Mouse (Mus musculus): ENCODE measurements around the gene Trabd2b. TPM values are rescaled to one million over a fixed set of nuclear protein-coding genes. Genes with fewer than 3 reads are reported as not detected.

Trabd2b gene
- polyA plus RNA-seq, 1 experiment from 2014 or later = 1.3 TPM

DNA sequence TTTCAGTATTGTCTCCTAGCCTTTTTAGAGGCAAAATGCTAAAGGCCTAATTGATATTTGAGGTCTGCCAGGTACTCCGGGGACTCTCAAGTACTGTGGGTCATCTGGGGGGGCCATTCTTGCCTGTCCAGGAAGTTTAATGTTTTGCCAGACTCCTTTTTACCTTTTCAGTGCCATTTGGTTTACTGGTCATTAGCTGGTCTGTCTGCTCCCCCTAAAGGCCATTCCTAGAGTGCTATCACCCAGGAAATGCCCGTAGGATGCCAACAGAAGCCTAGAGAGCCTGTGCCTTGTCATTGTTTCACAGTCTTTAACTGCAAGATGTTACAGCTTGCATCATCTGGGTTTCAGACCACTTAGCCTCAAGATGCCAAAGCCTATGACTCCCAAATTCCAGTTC is 35.7 kb downstream of the Trabd2b start:
- Histone ChIP-seq H3K4me1 (replicated peaks; ENCODE audit: control insufficient read depth, insufficient read depth, low read length) (no peaks in the 10 kb centered on the region), H3K36me3 (ENCODE audit: control insufficient read depth, insufficient read depth, low read length) (no peaks in the 10 kb centered on the region), H3K9me3 (ENCODE audit: control insufficient read depth, low read length) (no peaks in the 10 kb centered on the region), H3K4me3 (ENCODE audit: low read depth, low read length) (no peak overlapping the region), H3K27me3 (replicated peaks; ENCODE audit: control insufficient read depth, insufficient read depth, low read length) (no peaks in the 10 kb centered on the region), H3K4me2 (no peak overlapping the region), H3K9ac (ENCODE audit: low read depth, low read length) (no peak overlapping the region), H3K27ac (ENCODE audit: low read depth, low read length) (no peak overlapping the region)
- ATAC-seq (replicated peaks; ENCODE audit: low FRiP score) (no peak), DNase-seq (ENCODE audit: low spot score) (no peak)
- 54% methylated on average over 2 of the region's 2 CpGs for WGBS

DNA sequence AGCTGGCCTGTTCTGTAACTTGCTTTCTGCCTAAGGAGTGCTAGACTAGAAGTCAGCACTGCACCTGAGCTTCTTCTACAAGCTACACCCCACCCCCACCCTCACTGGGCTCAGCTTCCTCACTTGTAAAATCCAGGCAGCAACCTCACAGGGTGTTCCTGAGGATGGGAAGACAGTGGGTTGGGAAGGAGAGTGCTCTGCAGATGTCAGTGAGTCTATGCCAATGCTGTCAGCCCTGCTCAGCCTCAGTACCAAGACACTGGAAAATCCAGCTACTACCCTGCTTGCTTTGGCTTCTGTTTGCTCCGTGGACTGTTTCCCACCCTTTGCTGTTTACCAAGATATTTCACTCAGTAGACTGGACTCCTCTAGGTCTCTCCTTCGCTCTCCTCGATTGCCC is 36.1 kb downstream of the Trabd2b start:
- H3K9me3 ChIP-seq (ENCODE audit: control insufficient read depth, low read length) = no peaks in the 10 kb centered on the region
- no peaks in the 10 kb centered on the region for H3K4me1 ChIP-seq (replicated peaks; ENCODE audit: control insufficient read depth, insufficient read depth, low read length)
- H3K9ac ChIP-seq (ENCODE audit: low read depth, low read length) = no peak overlapping the region
- no peak overlapping the region for H3K27ac ChIP-seq (ENCODE audit: low read depth, low read length)
- DNase-seq (ENCODE audit: low spot score) (no peak), ATAC-seq (replicated peaks; ENCODE audit: low FRiP score) (no peak)
- no peaks in the 10 kb centered on the region for H3K36me3 ChIP-seq (ENCODE audit: control insufficient read depth, insufficient read depth, low read length)
- H3K4me3 ChIP-seq (ENCODE audit: low read depth, low read length) = no peak overlapping the region
- H3K4me2 ChIP-seq = no peak overlapping the region
- WGBS = 75% methylated on average over 3 of the region's 3 CpGs
- no peaks in the 10 kb centered on the region for H3K27me3 ChIP-seq (replicated peaks; ENCODE audit: control insufficient read depth, insufficient read depth, low read length)

DNA sequence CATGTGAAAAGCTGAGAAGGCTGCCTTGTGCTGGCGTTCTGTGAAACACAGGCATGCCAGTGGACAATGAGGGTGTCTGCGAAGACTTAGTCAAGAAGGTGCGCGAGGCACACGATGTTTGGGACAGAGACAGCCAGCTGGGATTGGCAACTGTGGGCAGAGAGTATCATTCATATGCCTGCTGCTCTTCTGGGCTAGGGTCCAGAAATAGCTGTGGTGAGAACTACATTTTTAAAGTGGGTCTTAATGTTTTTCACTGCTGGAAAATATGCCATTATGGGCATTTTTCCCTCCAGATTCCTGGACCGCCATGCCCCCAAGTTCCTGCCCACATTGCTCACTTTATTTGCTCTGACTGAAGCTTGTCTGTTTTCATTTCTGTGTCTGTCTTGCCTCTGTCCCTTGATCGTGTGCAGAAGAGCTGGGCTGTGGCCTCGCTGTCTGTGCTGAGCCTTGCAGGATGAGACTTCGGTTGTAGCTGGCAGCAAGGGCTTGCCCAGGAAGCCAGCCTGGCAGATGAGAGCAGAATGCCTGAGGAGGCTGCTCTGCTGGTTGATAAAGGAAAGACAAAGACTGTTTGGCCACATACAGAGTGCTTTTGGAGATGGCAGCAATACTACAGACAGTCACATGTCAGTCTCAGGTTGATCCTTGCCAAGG is 42.0 kb downstream of the Trabd2b start:
- Histone ChIP-seq H3K4me2 (no peak overlapping the region), H3K4me3 (ENCODE audit: low read depth, low read length) (no peak overlapping the region), H3K9ac (ENCODE audit: low read depth, low read length) (no peak overlapping the region), H3K27me3 (replicated peaks; ENCODE audit: control insufficient read depth, insufficient read depth, low read length) (no peaks in the 10 kb centered on the region), H3K4me1 (replicated peaks; ENCODE audit: control insufficient read depth, insufficient read depth, low read length) (no peaks in the 10 kb centered on the region), H3K9me3 (ENCODE audit: control insufficient read depth, low read length) (no peaks in the 10 kb centered on the region), H3K27ac (ENCODE audit: low read depth, low read length) (no peak overlapping the region), H3K36me3 (ENCODE audit: control insufficient read depth, insufficient read depth, low read length) (no peaks in the 10 kb centered on the region)
- no peak for DNase-seq (ENCODE audit: low spot score)
- 85% methylated on average over 9 of the region's 9 CpGs for WGBS
- no peak for ATAC-seq (replicated peaks; ENCODE audit: low FRiP score)

DNA sequence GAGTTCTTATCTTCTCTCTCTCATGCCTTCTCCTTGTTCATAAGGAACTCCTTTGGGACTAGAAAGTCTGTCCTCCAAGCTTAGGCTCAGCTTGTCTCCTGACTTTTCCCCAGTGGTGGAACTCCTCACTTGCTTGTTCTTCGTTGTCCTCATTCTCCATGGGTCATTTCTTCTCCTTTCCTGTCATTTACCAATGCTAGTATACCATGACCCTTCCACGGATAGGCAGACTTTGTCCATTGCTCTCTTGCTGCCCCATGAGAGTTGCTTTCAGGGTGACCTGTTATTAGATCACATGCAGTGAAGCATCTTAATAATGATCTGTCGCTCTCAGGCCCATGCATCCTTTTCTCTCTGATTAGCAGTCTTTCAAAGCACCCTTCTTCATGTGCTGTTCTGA is 46.6 kb downstream of the Trabd2b start:
- H3K9ac ChIP-seq (ENCODE audit: low read depth, low read length) = no peak overlapping the region
- no peak overlapping the region for H3K4me3 ChIP-seq (ENCODE audit: low read depth, low read length)
- H3K27me3 ChIP-seq (replicated peaks; ENCODE audit: control insufficient read depth, insufficient read depth, low read length) = no peaks in the 10 kb centered on the region
- H3K27ac ChIP-seq (ENCODE audit: low read depth, low read length) = no peak overlapping the region
- 70% methylated on average over 3 of the region's 3 CpGs for WGBS
- H3K9me3 ChIP-seq (ENCODE audit: control insufficient read depth, low read length) = no peaks in the 10 kb centered on the region
- no peak for ATAC-seq (replicated peaks; ENCODE audit: low FRiP score)
- no peaks in the 10 kb centered on the region for H3K4me1 ChIP-seq (replicated peaks; ENCODE audit: control insufficient read depth, insufficient read depth, low read length)
- H3K4me2 ChIP-seq = no peak overlapping the region
- no peaks in the 10 kb centered on the region for H3K36me3 ChIP-seq (ENCODE audit: control insufficient read depth, insufficient read depth, low read length)
- no peak for DNase-seq (ENCODE audit: low spot score)

DNA sequence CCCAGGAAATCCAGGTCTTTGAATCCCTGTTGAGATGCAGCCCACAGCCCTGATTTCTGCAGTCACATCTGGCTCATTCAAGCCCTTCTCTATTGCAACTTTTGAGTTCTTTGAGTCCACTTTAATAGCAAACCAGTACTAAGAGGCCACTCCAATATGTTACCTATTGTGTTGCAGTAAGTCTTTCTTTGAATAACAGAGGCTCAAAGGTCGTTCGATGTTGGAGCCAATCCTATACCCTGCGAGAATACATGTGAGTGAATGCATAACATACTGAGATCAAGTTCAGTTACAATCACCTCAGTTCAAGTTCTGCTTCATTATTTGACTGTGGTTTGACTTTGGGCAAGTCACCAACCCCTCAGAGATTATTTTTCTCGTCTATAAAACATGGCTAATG is 47.5 kb downstream of the Trabd2b start:
- no peak for ATAC-seq (replicated peaks; ENCODE audit: low FRiP score)

DNA sequence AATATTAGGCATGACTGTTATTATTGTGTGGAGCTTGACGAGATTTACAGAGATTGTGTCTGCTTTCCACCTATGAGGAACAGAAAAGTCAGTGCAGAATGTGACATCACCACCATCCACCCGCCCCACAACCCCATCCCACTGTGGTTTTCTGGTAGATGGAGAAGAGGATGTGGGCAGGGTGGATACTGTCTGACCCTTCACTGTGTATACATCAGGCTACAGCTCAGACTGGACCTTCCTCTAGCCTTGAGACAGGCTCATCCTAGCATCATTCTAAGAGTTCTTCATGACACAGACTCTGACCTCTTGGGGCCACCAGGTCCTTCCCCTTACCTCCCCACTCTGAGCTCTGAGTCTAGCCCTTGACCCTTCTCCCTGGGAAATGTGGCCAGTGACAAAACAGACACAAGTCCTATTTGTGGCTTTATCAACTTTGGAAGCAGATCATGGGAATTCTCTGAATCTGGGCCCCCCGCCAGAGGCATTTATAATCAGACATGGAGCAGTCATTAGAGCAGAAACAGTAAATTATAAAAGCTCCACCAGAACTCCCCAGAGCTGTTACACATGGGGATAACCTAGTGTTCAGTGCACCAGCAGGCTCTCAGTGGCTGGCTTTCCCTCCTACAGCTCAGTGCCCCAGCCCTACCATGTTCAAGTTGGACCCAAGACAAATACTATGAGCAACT is 48.1 kb downstream of the Trabd2b start:
- Histone ChIP-seq H3K4me2 (no peak overlapping the region), H3K27me3 (replicated peaks; ENCODE audit: control insufficient read depth, insufficient read depth, low read length) (no peaks in the 10 kb centered on the region), H3K9me3 (ENCODE audit: control insufficient read depth, low read length) (no peaks in the 10 kb centered on the region), H3K4me3 (ENCODE audit: low read depth, low read length) (no peak overlapping the region), H3K27ac (ENCODE audit: low read depth, low read length) (no peak overlapping the region), H3K4me1 (replicated peaks; ENCODE audit: control insufficient read depth, insufficient read depth, low read length) (no peaks in the 10 kb centered on the region), H3K36me3 (ENCODE audit: control insufficient read depth, insufficient read depth, low read length) (no peaks in the 10 kb centered on the region), H3K9ac (ENCODE audit: low read depth, low read length) (no peak overlapping the region)
- ATAC-seq (replicated peaks; ENCODE audit: low FRiP score) (no peak), DNase-seq (ENCODE audit: low spot score) (no peak)
- 62% methylated on average over 3 of the region's 3 CpGs for WGBS

More for the DNA sequence above, 47.5 kb downstream of the Trabd2b start:
- Histone ChIP-seq H3K27me3 (replicated peaks; ENCODE audit: control insufficient read depth, insufficient read depth, low read length) (no peaks in the 10 kb centered on the region), H3K9me3 (ENCODE audit: control insufficient read depth, low read length) (no peaks in the 10 kb centered on the region), H3K4me1 (replicated peaks; ENCODE audit: control insufficient read depth, insufficient read depth, low read length) (no peaks in the 10 kb centered on the region), H3K36me3 (ENCODE audit: control insufficient read depth, insufficient read depth, low read length) (no peaks in the 10 kb centered on the region), H3K4me2 (no peak overlapping the region), H3K27ac (ENCODE audit: low read depth, low read length) (no peak overlapping the region), H3K4me3 (ENCODE audit: low read depth, low read length) (no peak overlapping the region), H3K9ac (ENCODE audit: low read depth, low read length) (no peak overlapping the region)
- 82% methylated on average over 4 of the region's 4 CpGs for WGBS
- no peak for DNase-seq (ENCODE audit: low spot score)

DNA sequence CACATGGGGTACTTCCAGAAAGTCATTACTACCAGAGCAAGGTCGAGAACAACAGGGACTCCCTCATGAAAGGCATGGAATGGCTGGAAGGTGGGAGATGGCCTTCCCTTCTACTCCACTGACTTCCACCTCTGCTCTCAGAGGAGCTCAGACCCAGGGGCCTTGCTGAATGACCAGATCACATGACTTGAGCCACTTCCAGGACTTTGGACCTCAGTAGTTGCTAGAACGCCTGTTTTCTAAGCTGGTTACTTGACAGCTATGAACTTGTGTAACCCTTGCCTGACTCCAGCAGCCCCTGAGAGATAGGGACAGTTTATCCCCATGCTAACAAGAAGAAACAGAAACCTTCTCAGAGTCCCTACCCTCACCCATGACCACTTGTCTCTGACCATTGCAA is 50.6 kb downstream of the Trabd2b start:
- no peak overlapping the region for H3K4me3 ChIP-seq (ENCODE audit: low read depth, low read length)
- 67% methylated on average over 2 of the region's 2 CpGs for WGBS
- DNase-seq (ENCODE audit: low spot score) (no peak), ATAC-seq (replicated peaks; ENCODE audit: low FRiP score) (no peak)
- H3K27ac ChIP-seq (ENCODE audit: low read depth, low read length) = no peak overlapping the region
- H3K4me2 ChIP-seq = no peak overlapping the region
- H3K9ac ChIP-seq (ENCODE audit: low read depth, low read length) = no peak overlapping the region
- no peaks in the 10 kb centered on the region for H3K36me3 ChIP-seq (ENCODE audit: control insufficient read depth, insufficient read depth, low read length)
- H3K4me1 ChIP-seq (replicated peaks; ENCODE audit: control insufficient read depth, insufficient read depth, low read length) = no peaks in the 10 kb centered on the region
- H3K27me3 ChIP-seq (replicated peaks; ENCODE audit: control insufficient read depth, insufficient read depth, low read length) = no peaks in the 10 kb centered on the region
- no peaks in the 10 kb centered on the region for H3K9me3 ChIP-seq (ENCODE audit: control insufficient read depth, low read length)

DNA sequence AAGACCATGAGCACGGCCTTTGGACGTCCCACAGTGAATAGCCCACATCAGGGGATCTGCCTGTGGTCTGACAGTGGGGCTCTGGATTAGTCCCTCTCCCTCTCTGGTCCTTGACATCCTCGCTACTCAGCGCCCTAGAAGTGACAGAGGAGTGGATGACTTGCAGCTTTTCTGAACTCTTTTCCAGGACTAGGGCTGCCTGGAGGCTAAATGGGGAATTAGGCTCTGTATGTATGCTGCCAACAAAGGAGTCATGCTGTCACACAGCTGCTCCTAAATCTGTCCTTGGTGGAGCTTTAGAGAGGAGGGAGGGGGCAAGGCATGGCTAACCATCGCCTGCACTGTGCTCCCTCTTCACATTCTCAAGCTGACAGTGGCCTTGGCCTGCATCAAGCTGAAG is 53.1 kb downstream of the Trabd2b start:
- H3K9me3 ChIP-seq (ENCODE audit: control insufficient read depth, low read length) = no peaks in the 10 kb centered on the region
- no peak overlapping the region for H3K9ac ChIP-seq (ENCODE audit: low read depth, low read length)
- 69% methylated on average over 5 of the region's 5 CpGs for WGBS
- H3K4me1 ChIP-seq (replicated peaks; ENCODE audit: control insufficient read depth, insufficient read depth, low read length) = no peaks in the 10 kb centered on the region
- ATAC-seq (replicated peaks; ENCODE audit: low FRiP score) (no peak), DNase-seq (ENCODE audit: low spot score) (no peak)
- H3K27me3 ChIP-seq (replicated peaks; ENCODE audit: control insufficient read depth, insufficient read depth, low read length) = no peaks in the 10 kb centered on the region
- no peak overlapping the region for H3K4me3 ChIP-seq (ENCODE audit: low read depth, low read length)
- no peaks in the 10 kb centered on the region for H3K36me3 ChIP-seq (ENCODE audit: control insufficient read depth, insufficient read depth, low read length)
- H3K4me2 ChIP-seq = no peak overlapping the region
- no peak overlapping the region for H3K27ac ChIP-seq (ENCODE audit: low read depth, low read length)

DNA sequence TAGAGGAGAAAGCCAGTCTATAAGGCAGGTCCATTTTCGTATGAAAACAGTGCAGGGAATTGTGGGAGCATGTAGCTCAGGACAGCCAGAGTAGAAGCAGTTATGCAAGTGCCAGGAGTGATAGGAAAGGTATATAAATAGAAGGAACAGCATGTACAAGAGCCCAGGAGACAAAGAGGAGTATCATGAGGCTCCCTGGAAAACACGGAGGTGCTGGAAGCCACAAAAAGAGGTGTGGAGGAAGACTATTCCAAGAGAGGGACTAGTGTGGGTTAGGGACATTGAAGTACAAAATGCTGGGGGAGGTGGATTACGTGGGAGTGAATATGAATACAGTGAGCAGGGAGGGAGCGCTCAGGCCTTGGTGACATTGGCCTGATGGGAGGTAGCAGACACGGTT is 53.9 kb downstream of the Trabd2b start:
- 77% methylated on average over 5 of the region's 5 CpGs for WGBS
- Histone ChIP-seq H3K27ac (ENCODE audit: low read depth, low read length) (no peak overlapping the region), H3K9me3 (ENCODE audit: control insufficient read depth, low read length) (no peaks in the 10 kb centered on the region), H3K4me3 (ENCODE audit: low read depth, low read length) (no peak overlapping the region), H3K36me3 (ENCODE audit: control insufficient read depth, insufficient read depth, low read length) (no peaks in the 10 kb centered on the region), H3K27me3 (replicated peaks; ENCODE audit: control insufficient read depth, insufficient read depth, low read length) (no peaks in the 10 kb centered on the region), H3K4me2 (no peak overlapping the region), H3K4me1 (replicated peaks; ENCODE audit: control insufficient read depth, insufficient read depth, low read length) (no peaks in the 10 kb centered on the region), H3K9ac (ENCODE audit: low read depth, low read length) (no peak overlapping the region)
- DNase-seq (ENCODE audit: low spot score) (no peak), ATAC-seq (replicated peaks; ENCODE audit: low FRiP score) (no peak)
